Mouse (Mus musculus): ENCODE measurements around the gene Crk.
"Not testable (repeated sequence)": the region's sequence is repeated elsewhere in the genome, so short reads cannot be mapped to it uniquely, and the experiment has no call there.

The Crk gene

DNA sequence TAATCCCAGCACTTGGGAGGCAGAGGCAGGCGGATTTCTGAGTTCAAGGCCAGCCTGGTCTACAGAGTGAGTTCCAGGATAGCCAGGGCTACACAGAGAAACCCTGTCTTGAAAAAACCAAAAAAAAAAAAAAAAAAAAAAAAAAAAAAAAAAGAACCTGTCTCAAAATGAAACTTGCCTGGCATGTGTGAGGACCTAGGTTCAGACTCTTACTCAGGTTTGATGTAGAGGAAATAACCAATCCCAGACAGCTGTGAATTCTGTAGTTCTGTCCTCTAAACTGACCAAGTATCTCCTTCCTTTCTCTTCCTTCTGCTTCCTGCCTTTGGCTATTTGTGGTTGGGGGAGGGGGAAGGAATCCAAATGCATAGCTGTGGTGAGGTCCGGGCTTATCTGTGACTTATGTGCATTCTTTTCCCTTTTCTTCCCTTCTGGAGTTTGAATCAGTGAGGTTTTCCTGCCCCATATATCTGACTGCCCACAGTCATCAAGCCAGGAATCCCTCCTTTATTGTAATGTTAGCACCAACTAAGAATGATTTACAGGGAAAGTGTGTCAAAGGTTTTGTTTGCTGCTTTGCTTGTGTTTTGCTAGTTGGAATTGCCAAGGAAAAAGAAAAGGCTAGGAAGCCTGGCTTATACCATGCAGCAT, 8.4 kb downstream of the Crk start:
- DNase-seq, result no peak

DNA sequence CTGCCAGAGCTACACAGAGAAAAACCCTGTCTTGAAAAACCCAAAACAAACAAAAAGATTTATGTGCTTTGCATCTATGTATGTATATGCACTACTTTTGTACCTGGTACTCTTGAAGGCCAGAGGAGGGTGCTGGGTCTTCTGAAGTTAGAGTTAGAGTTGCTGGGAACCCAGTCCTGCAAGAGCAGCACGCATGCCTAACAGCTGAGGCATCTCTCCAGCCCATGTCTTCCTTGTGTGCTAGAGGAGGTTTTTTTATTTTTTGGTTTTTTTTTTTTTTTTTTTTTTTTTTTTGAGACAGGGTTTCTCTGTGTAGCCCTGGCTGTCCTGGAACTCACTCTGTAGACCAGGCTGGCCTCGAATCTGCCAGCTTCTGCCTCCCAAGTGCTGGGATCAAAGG, 9.1 kb downstream of the Crk start:
- no peak for DNase-seq

DNA sequence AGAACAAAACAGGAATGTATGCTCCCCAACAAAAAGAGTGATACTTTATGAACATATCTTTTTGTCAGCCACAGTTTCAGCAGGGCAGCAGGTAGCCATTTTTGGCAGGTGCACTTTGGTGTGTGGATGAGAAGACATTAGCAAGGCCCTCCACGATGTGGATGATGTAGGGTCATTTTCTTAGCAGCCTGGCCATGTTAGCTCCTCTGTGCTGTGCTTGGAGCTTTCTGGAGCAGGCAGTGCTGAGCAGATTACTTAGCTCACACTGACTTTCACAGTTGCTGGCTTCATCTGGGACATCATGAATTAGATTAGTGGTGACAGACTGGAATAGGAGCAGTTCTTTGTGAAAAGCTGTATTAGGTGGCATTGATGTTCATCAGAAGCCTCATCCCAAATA, 10.9 kb downstream of the Crk start:
- no peak for DNase-seq

DNA sequence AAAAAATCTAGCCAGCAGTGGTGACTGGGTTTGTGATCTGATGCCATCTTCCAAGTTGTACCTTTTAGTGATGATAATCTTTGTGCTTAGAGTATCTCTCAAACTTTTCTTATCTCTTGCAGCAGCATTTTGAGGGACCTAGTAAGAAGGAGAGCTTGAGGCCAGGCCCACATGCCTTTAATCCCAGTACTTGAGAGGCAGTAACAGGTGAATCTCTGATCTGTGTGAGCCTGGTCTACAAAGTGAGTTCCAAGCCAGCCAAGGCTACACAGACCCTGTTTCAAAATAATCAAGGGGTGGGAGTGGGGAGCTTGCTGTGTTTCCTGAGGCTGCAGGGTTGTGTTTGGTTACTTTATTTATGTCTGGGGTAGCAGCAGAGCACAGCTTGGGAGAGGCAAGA, 12.0 kb downstream of the Crk start:
- DNase-seq, result no peak

DNA sequence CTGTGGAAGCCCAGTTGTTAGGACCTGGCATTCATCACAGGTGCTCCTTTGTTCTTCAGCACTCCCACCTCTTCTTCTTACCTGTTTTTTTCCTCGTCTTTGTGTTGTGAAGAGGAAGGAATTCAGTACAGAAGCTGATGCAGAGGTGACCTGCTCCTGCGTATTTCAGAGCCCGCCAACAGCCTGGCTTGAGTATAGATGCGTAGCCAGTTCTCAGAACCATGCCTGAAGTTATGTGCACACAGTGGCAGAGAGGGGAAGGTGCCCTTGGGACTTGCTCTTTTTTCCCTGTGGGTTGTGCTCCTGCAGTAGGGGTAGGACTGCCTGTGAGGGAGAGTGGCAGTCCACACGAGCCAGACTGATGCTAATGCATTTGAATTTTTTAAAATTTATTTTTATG, 14.5 kb downstream of the Crk start:
- no peak for DNase-seq

DNA sequence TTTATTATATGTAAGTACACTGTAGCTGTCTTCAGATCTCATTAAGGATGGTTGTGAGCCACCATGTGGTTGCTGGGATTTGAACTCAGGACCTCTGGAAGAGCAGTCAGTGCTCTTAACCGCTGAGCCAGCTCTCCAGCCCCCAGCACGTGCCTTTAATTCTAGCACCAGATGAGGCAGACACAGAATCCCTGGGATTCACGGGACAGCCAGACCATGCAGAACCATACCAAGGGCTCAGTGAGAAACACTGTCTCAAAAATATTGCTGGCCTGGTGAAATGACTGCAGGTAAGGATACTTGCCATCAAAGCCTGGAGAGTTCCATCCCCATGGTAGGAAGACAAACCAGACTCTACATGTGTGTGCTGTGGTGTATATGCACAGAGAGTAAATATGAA, 18.4 kb downstream of the Crk start:
- not testable (repeated sequence) for DNase-seq

DNA sequence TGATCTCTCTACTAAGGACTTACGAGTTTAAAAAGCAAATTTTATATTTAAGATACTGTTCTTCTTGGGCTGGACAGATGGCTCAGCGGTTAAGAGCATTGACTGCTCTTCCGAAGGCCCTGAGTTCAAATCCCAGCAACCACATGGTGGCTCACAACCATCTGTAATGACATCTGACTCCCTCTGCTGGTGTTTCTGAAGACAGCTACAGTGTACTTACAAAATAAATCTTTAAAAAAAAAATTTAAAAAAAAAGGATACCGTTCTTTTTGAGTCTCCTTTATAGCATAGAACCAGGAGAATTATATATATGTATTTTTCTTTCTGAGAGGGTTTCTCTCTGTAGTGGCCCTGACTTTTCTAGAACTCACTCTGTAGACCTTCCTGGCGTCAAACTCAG, 21.5 kb downstream of the Crk start:
- no peak for DNase-seq

DNA sequence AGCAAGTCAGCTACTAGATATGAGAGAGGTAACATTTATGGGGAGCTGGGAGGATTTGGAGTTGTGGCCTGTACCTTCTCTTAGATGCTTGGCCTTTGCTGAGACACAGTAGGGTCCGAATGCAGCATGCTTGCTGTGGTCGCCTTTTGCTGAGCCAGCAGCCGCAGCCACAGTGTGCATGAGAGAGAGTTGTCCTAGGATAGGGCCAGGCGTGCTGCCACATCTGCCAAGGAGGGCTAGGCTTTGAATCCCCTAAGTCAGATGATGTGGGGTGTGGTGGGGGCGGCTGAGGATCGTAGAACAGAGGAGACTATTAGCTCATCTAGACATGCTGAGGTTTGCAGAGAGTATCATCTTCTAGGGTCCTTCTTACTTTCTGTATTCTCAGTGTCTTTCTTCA, 23.7 kb downstream of the Crk start:
- no peak for DNase-seq

DNA sequence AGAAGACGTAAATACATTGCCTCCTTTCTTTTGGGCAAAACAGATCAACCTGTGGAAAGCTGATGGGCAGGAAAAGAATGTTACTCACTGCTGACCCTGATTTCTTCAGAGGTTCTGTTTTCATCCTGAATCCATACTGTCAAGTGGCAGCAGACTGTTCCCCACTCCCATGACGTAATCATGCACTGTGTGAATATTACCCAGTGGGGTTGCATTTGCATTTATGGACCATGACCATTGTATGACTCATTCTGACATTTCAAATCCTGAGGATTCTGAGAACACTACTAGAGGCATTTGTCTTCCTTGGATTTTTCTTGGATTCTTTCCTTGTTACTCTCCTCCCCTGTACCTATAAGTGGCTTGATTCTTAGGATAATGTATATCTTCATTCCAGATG, 24.7 kb downstream of the Crk start:
- DNase-seq, result no peak

DNA sequence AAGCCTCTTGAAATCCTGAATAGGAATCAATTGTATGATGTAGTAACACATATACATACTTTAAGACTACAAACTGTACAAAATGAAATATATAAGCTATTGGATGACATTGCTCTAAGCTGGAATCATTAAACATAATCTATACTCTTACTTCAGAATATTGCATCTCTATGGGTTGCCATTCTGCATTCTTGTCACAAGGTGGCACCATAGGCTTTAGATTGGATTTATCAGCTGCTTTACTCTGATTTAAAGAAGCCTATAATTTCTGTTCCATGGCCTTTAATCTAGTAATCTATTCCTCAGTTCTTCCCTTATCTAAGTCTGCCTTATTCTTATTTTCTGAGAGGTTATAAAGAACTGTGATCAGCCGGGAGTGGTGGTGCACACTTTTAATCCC, 34.9 kb downstream of the Crk start:
- DNase-seq, result no peak

DNA sequence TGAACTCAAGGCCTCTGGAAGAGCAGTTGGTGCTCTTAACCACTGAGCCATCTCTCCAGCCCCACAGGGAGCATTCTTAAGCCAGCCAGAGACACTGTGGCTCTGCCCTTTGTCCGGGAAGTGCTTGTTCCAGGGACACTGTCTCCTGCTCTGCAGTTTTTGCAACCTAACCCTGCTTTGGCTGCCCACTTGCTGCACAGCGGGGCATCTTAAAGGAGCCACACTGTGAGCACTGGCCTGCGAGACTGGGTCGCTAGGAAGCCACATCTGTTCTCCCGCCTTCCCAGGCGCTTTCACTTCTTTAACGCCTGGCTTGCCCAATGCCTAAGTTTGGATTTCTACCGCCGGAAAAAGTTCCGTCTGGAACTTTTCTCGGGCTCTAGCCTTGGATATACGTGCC, 36.5 kb downstream of the Crk start:
- DNase-seq, result no peak

DNA sequence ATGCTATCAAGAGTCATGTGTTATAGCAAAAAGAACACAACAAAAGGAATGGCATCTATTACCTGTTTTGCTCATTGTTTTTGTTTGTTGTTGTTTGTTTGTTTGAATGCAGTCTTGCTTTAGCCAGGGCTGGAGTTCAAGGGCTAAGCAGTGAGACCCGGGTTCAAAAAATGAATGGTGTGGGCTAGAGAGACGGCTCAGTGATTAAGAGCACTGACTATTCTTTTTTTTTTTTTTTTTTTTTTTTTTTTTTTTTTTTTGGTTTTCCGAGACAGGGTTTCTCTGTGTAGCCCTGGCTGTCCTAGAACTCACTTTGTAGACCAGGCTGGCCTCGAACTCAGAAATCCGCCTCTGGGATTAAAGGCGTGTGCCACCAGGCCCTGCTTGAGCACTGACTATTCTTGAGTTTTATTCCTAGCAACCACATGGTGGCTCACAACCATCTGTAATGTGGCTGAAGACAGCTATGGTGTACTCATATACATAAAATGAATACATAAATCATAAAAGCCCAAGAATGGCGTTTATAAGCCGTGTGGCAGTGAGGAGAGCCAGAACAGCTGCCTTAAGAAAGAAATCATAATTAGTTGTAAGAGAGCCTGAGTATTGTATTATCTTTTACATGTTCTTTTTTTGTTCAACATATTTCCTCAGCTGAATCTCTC, 37.7 kb downstream of the Crk start:
- no peak for DNase-seq

DNA sequence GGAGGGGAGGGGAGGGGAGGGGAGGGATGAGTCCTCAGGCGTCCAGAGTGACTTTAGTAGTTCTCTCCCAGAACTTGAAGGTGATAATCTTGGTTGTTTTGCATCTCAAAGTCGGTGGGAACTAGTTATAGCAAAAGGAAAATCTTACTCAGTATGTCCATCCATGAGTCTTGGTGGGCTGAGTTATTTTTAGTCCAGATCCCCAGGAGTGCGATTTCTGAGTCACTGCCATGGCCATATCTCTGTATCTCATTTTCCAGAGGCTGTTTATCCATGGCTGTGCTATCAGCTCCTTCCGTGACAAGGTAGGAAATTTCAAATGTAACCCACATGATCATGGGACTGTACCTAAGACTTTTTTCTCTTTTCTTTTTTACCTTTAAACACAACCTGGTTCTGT, 43.3 kb downstream of the Crk start:
- no peak for DNase-seq

DNA sequence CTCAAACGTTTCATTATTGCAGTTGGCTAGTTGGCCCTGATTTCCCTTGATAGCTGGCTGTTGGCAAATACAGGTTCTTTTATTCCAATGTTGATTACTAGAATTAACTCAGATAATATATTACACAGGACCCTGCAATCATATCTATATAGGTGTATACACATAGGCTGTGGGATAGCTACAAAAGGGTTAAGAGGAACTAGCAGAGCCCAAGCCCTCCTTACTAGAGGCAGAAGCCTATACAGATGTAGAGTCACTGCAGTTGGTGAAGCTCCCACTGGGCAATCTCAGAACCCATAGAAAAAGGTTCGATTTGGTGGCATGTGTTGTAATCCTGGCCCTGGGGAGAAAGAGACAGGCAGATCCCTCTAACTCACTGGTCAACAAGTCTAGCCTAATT, 48.1 kb downstream of the Crk start:
- no peak for DNase-seq

DNA sequence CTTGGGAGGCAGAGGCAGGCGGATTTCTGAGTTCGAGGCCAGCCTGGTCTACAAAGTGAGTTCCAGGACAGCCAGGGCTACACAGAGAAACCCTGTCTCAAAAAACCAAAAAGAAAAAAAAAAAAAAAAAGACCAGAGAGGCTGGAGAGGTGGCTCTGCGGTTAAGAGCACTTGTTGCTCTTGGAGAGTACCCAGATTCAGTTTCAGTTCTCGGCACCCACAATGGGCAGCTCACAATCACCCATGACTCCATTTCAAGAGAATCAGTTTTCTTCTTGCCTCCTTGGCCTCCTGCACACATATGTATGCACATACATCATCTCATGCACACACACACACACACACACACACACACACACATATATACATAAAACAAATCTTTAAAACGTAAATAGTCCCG, 48.6 kb downstream of the Crk start:
- not testable (repeated sequence) for DNase-seq

DNA sequence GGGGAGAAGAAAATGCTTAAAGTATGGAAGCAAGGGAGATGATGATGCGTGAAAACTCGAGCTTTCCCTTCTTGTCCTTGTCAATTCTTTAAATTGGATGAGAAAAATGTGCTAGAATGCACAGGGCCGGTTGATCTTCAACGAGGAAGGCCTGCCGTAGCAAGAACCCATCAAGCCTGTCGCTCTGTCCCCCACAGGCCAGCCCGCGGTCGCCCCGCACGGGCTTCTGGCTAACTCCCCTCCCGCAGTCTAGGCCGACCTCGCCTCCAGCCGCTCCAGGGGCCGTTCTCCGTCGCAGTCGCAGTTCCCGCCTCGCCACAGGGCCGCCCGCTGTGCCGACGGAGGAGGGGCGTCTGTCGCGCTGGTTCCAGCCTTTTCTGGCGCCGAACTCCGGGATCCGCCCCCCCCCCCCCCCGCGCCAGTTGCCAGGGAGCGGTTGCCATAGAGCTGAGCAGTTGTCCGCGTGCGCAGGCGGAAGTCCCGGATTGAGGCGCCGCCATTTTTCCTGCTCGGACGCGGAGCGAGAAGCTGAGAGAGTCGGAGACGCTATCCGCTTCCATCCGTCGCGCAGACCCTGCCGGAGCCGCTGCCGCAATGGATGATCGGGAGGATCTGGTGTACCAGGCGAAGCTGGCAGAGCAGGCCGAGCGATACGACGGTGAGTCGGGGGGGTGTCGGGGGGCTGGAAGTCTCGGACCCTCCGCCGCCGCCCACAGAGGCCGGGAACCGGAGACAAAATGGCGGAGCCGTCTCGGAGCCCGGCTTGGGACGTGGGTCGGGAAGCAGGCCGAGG, 53.6 kb downstream of the Crk start, which contains the start of gene Ywhae:
Gene Ywhae, plus strand, starts transcription at position 436 of the 793 bp plus-strand sequence.
- peak; percentile 93 for DNase-seq

DNA sequence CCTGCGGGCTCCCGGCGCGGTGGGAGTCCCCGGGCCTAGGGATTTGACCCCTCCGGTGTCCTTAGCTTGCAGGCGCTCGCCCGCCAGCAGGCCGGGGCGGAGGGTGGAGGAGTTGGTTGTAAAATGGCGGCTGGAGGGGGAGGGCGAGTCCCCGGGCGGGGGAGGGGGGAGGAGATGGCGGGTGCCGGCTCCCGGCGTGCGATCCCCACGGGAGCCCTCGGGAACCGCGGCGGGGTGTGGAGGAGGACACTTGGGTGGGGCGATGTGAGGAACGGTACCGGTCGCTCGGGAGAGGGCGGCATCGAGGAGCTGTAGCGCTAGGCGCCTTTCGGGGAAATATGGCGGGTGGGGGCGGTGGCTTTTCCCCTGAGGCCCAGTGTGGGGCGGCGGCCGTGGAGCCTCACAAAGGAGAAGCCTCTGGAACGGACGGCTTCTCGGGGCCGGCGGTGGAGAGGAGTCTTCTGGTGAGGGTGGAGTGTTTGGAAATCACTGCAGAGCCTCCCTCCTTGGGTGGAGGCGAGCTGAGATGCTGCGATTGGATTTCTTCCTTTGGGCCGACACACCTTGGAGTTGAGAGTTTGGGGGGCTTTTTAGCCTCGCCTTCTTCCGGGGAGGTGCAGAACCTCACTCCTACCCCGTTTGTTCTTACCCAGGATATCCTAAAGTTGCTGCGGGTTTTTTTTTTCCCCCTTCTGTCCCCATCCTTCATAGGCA, 54.3 kb downstream of the Crk start:
- DNase-seq, result peak; percentile 52

DNA sequence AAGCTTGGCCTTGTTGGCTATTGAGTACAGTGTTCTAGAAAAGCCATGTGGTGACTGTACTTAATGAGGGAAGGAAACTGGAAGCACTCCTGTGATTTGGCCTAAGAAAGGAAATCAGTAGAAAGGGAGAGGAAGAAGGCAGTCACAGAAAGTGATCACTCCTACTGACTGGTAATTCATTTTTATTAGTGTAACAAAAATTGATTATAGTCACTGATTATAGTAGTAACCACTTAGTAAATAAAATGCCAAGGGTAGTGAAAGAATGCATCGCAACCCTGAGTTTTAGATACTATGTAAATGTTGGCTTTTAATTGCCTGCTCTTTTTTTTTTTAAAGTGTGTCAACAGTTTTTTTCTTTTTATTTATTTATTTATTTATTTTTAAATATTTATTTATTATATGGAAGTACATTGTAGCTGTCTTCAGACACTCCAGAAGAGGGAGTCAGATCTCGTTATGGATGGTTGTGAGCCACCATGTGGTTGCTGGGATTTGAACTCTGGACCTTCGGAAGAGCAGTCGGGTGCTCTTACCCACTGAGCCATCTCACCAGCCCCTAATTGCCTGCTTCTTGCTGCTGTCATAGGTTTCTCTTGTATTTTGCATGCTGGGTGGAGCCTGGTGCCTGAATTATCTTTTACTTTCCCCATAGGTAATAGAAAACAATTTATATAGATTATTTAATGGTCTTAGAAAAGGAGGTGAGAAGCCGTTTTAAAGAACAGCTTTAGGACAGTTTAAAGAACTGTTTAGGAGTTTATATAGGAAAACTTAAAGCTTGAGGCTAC, 56.6 kb downstream of the Crk start:
- DNase-seq, result no peak

DNA sequence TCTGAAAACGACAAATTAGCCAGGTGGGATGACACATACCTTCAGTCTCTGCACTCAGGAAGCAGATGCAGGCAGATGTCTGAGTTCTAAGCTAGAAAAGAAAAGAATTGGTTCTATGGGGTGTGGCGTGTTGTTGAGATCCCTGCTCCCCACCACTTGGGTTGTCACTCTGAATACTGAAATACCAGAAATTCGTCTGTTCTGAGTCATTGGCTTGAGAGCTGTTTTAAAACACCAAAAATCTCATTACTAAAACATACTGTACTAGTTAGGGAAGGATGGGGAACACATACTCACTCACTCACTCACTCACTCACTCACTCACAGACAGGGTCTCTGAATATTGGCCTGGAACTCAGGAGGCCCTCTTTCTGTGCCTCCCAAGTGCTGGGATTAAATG, 57.9 kb downstream of the Crk start:
- DNase-seq, result no peak

DNA sequence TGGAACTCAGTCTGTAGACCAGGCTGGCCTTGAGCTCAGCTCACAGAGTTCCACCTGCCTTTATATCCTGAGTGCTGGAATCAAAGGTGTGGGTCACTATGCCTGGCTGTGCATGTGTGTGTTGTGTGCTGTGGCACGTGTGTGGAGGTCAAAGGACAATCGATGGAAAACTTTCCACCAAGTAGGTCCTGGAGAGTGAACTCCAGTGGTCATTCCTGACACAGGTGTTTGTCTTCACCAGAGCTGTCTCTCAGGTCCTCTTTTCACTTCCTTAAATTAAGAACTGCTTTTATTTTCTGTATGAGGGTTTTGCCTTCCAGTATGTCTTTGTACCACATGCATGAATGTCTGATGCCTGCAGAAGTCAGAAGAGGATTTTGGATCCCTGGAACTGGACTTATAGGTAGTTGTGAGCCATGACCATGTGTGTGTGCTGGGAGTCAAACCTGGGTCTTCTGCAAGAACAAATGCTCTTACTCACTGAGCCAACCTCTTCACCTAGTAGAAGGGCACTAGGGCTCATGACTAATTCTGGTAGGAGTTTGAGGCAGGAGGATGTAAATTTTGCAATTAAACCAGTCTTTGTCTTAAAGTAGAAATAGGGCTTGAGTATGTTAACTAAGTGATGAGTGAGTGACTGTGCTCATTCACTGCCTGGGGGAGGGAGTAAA, 58.9 kb downstream of the Crk start:
- no peak for DNase-seq

DNA sequence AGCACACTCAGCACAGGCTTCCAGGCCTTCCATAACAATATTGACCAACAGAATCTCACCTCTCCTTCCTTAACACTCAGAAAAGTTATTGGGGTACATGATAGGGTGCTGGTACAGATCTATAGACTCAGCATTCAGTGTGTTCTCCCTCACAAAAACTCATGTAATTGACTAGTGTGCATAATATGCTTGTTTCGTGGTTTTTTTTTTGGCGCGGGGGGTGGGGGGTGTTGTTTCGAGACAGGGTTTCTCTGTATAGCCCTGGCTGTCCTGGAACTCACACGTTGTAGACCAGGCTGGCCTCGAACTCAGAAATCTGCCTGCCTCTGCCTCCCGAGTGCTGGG, 59.4 kb downstream of the Crk start:
- DNase-seq, result no peak

DNA sequence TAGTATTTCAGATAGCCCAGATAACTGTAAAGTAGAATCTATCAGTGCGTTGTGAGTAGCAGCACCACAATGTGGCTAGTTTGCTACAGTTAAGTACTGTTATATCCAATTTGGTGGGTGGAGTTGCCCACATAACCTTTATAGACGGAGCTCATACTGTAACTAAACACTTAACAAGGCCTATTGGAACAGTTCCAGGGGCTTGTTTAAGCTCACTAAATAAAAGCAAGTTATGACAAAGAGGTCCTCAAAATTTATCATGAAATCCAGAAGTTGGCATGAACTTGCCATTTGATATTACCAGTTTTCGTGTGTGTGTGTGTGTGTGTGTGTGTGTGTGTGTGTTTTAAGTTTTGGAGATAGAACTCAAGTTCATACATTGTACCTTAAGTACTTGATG, 61.1 kb downstream of the Crk start:
- DNase-seq, result no peak
